Mouse (Mus musculus) hindbrain, embryonic 12.5 days (tissue): Measurements from ENCODE around the gene Prss35. TPM values are rescaled to one million over a fixed set of nuclear protein-coding genes. Genes with fewer than 3 reads are reported as not detected.

Experiments
- ATAC-seq: fragments of 200-750 bp; cut with Nextera tagmentation; 2 replicates; pipeline ENCODE4 v1.8.0; 2017; ENCODE audit warnings: moderate TSS enrichment; ENCODE audit not compliant: low FRiP score
- H3K27ac ChIP-seq: fragments of 300-500 bp; sonication (generic); 2 replicates; pipeline ENCODE4 v1.5.1; 2016; ENCODE audit warnings: mild to moderate bottlenecking
- H3K27me3 ChIP-seq: fragments of 300-500 bp; sonication (generic); 2 replicates; pipeline ENCODE4 v1.6.1; 2016; ENCODE audit warnings: mild to moderate bottlenecking
- H3K36me3 ChIP-seq: fragments of 300-500 bp; sonication (generic); 2 replicates; pipeline ENCODE4 v1.6.1; 2016; ENCODE audit warnings: mild to moderate bottlenecking
- H3K4me1 ChIP-seq: fragments of 300-500 bp; sonication (generic); 2 replicates; pipeline ENCODE4 v1.6.1; 2016
- H3K4me2 ChIP-seq: fragments of 300-500 bp; sonication (generic); replicated peaks from 2 replicates; pipeline ENCODE4 v1.6.1; 2016; ENCODE audit warnings: mild to moderate bottlenecking
- H3K4me3 ChIP-seq: fragments of 300-500 bp; sonication (generic); 2 replicates; pipeline ENCODE4 v1.5.1; 2016; ENCODE audit warnings: mild to moderate bottlenecking
- H3K9ac ChIP-seq: fragments of 300-500 bp; sonication (generic); 2 replicates; pipeline ENCODE4 v1.6.1; 2016; ENCODE audit warnings: mild to moderate bottlenecking, moderate library complexity
- H3K9me3 ChIP-seq: fragments of 300-500 bp; sonication (generic); replicated peaks from 2 replicates; pipeline ENCODE4 v1.6.1; 2016; ENCODE audit warnings: mild to moderate bottlenecking
- WGBS: fragments of 180-500 bp; shearing (Covaris S2); methylation state at CpG from one replicate; pipeline ENCODE4 v1.1.7; 2016; 5-methylcytosine and 5-hydroxymethylcytosine counted together
- polyA plus RNA-seq: library from polyadenylated mRNA; unstranded; fragments of >200 nt; fragmentation: Nextera tagmentation; extraction: Ambion mirVana; gene quantifications from 2 replicates; pipeline ENCODE4 v1.2.1, GENCODE M21; 2016

The Prss35 gene
- polyA plus RNA-seq, 1 experiment from 2014 or later: 5.6 TPM

- 62% methylated on average over 2 of the region's 2 CpGs for WGBS
Measured at GRCm38 (mm10) chr9:86716540-86716939, 26.9 kb upstream of the Prss35 start.

GRCm38 (mm10) chr9:86717119-86717518, 26.3 kb upstream of the Prss35 start:
- H3K27me3 ChIP-seq: no peaks in the 10 kb centered on the region
- no peaks in the 10 kb centered on the region for H3K9me3 ChIP-seq
- 78% methylated on average over 5 of the region's 5 CpGs for WGBS
- H3K4me2 ChIP-seq: no peak overlapping the region
- ATAC-seq: no peak
- H3K36me3 ChIP-seq: no peaks in the 10 kb centered on the region
- H3K4me1 ChIP-seq: no peaks in the 10 kb centered on the region
- no peak overlapping the region for H3K27ac ChIP-seq
- H3K9ac ChIP-seq: no peak overlapping the region
- no peak overlapping the region for H3K4me3 ChIP-seq

More at GRCm38 (mm10) chr9:86716540-86716939, 26.9 kb upstream of the Prss35 start:
- H3K27ac ChIP-seq: no peak overlapping the region
- no peak overlapping the region for H3K4me2 ChIP-seq
- no peaks in the 10 kb centered on the region for H3K4me1 ChIP-seq
- no peaks in the 10 kb centered on the region for H3K9me3 ChIP-seq
- H3K27me3 ChIP-seq: no peaks in the 10 kb centered on the region
- H3K9ac ChIP-seq: no peak overlapping the region
- H3K36me3 ChIP-seq: no peaks in the 10 kb centered on the region
- no peak for ATAC-seq
- no peak overlapping the region for H3K4me3 ChIP-seq

- no peak overlapping the region for H3K4me2 ChIP-seq
- ATAC-seq: no peak
- no peak overlapping the region for H3K4me3 ChIP-seq
- 95% methylated on average over 5 of the region's 5 CpGs for WGBS
- H3K9ac ChIP-seq: no peak overlapping the region
- no peak overlapping the region for H3K27ac ChIP-seq
- no peaks in the 10 kb centered on the region for H3K27me3 ChIP-seq
- H3K36me3 ChIP-seq: no peaks in the 10 kb centered on the region
- H3K4me1 ChIP-seq: no peaks in the 10 kb centered on the region
- no peaks in the 10 kb centered on the region for H3K9me3 ChIP-seq
Measured at GRCm38 (mm10) chr9:86720227-86720626, 23.2 kb upstream of the Prss35 start.

- Histone ChIP-seq H3K27me3 (no peaks in the 10 kb centered on the region), H3K9ac (no peak overlapping the region), H3K4me3 (no peak overlapping the region), H3K9me3 (no peaks in the 10 kb centered on the region), H3K4me1 (peaks cover 4% of the 10 kb centered on the region; the same call in 1 of the 2 replicates), H3K27ac (no peak overlapping the region), H3K4me2 (no peak overlapping the region), H3K36me3 (no peaks in the 10 kb centered on the region)
- ATAC-seq: no peak
- WGBS: 94% methylated on average over 2 of the region's 2 CpGs
Measured at GRCm38 (mm10) chr9:86720794-86721193, 22.7 kb upstream of the Prss35 start.

GRCm38 (mm10) chr9:86725066-86725465, 18.4 kb upstream of the Prss35 start:
- H3K9me3 ChIP-seq: no peaks in the 10 kb centered on the region
- no peaks in the 10 kb centered on the region for H3K27me3 ChIP-seq
- H3K4me2 ChIP-seq: no peak overlapping the region
- H3K4me3 ChIP-seq: no peak overlapping the region
- no peaks in the 10 kb centered on the region for H3K36me3 ChIP-seq
- H3K4me1 ChIP-seq: peaks cover 4% of the 10 kb centered on the region; the same call in 1 of the 2 replicates
- no peak overlapping the region for H3K27ac ChIP-seq
- ATAC-seq: no peak
- whole genome bisulfite sequencing: 93% methylated on average over 4 of the region's 4 CpGs
- H3K9ac ChIP-seq: no peak overlapping the region

GRCm38 (mm10) chr9:86725604-86726380, 17.7 kb upstream of the Prss35 start:
- ATAC-seq: 0 out of 2 replicates have a peak, but pooled peaks have one; percentile 56
- Histone ChIP-seq H3K9ac (no peak overlapping the region), H3K4me3 (no peak overlapping the region), H3K27ac (no peak overlapping the region), H3K27me3 (no peaks in the 10 kb centered on the region), H3K36me3 (no peaks in the 10 kb centered on the region), H3K9me3 (no peaks in the 10 kb centered on the region), H3K4me1 (peaks cover 4% of the 10 kb centered on the region; the same call in 1 of the 2 replicates), H3K4me2 (no peak overlapping the region)
- 57% methylated on average over 7 of the region's 7 CpGs for WGBS

- 80% methylated on average over 5 of the region's 5 CpGs for WGBS
- H3K27me3 ChIP-seq: no peaks in the 10 kb centered on the region
- H3K27ac ChIP-seq: no peak overlapping the region
- no peak for ATAC-seq
- H3K9ac ChIP-seq: no peak overlapping the region
- H3K4me2 ChIP-seq: no peak overlapping the region
- peaks cover 4% of the 10 kb centered on the region; the same call in 1 of the 2 replicates for H3K4me1 ChIP-seq
- H3K9me3 ChIP-seq: no peaks in the 10 kb centered on the region
- no peaks in the 10 kb centered on the region for H3K36me3 ChIP-seq
- no peak overlapping the region for H3K4me3 ChIP-seq
Measured at GRCm38 (mm10) chr9:86726381-86726720, 17.1 kb upstream of the Prss35 start.

- Histone ChIP-seq H3K27ac (no peak overlapping the region), H3K36me3 (no peaks in the 10 kb centered on the region), H3K4me3 (no peak overlapping the region), H3K9me3 (no peaks in the 10 kb centered on the region), H3K27me3 (no peaks in the 10 kb centered on the region), H3K4me2 (no peak overlapping the region), H3K9ac (no peak overlapping the region), H3K4me1 (peaks cover 4% of the 10 kb centered on the region; the same call in 1 of the 2 replicates)
- WGBS: 88% methylated on average over 10 of the region's 10 CpGs
- no peak for ATAC-seq
Measured at GRCm38 (mm10) chr9:86728214-86728814, 15.1 kb upstream of the Prss35 start.

GRCm38 (mm10) chr9:86729084-86729483, 14.4 kb upstream of the Prss35 start:
- ATAC-seq: no peak
- WGBS: 80% methylated on average over 1 of the region's 1 CpGs

GRCm38 (mm10) chr9:86729811-86730210, 13.6 kb upstream of the Prss35 start:
- Histone ChIP-seq H3K4me1 (peaks cover 4% of the 10 kb centered on the region; the same call in 1 of the 2 replicates), H3K27ac (no peak overlapping the region), H3K36me3 (no peaks in the 10 kb centered on the region), H3K4me3 (no peak overlapping the region), H3K9ac (no peak overlapping the region), H3K9me3 (no peaks in the 10 kb centered on the region), H3K4me2 (no peak overlapping the region), H3K27me3 (no peaks in the 10 kb centered on the region)
- WGBS: 93% methylated on average over 3 of the region's 3 CpGs
- ATAC-seq: no peak

More at GRCm38 (mm10) chr9:86729084-86729483, 14.4 kb upstream of the Prss35 start:
- Histone ChIP-seq H3K4me2 (no peak overlapping the region), H3K36me3 (no peaks in the 10 kb centered on the region), H3K9ac (no peak overlapping the region), H3K9me3 (no peaks in the 10 kb centered on the region), H3K4me3 (no peak overlapping the region), H3K4me1 (peaks cover 4% of the 10 kb centered on the region; the same call in 1 of the 2 replicates), H3K27ac (no peak overlapping the region), H3K27me3 (no peaks in the 10 kb centered on the region)

- no peak overlapping the region for H3K4me2 ChIP-seq
- no peak overlapping the region for H3K9ac ChIP-seq
- H3K27me3 ChIP-seq: no peaks in the 10 kb centered on the region
- H3K36me3 ChIP-seq: no peaks in the 10 kb centered on the region
- no peak for ATAC-seq
- H3K27ac ChIP-seq: no peak overlapping the region
- no peak overlapping the region for H3K4me3 ChIP-seq
- no peaks in the 10 kb centered on the region for H3K9me3 ChIP-seq
- no peaks in the 10 kb centered on the region for H3K4me1 ChIP-seq
Measured at GRCm38 (mm10) chr9:86734357-86734756, 9.1 kb upstream of the Prss35 start.

- ATAC-seq: no peak
- no peak overlapping the region for H3K9ac ChIP-seq
- no peaks in the 10 kb centered on the region for H3K9me3 ChIP-seq
- H3K27ac ChIP-seq: no peak overlapping the region
- no peak overlapping the region for H3K4me3 ChIP-seq
- no peaks in the 10 kb centered on the region for H3K27me3 ChIP-seq
- no peak overlapping the region for H3K4me2 ChIP-seq
- WGBS: 73% methylated on average over 9 of the region's 9 CpGs
- H3K4me1 ChIP-seq: no peaks in the 10 kb centered on the region
- H3K36me3 ChIP-seq: no peaks in the 10 kb centered on the region
Measured at GRCm38 (mm10) chr9:86734795-86735194, 8.7 kb upstream of the Prss35 start.

GRCm38 (mm10) chr9:86736991-86737390, 6.5 kb upstream of the Prss35 start:
- Histone ChIP-seq H3K9ac (no peak overlapping the region), H3K27ac (no peak overlapping the region), H3K4me1 (no peaks in the 10 kb centered on the region), H3K4me3 (no peak overlapping the region), H3K4me2 (no peak overlapping the region), H3K9me3 (no peaks in the 10 kb centered on the region), H3K27me3 (no peaks in the 10 kb centered on the region), H3K36me3 (no peaks in the 10 kb centered on the region)
- ATAC-seq: no peak
- WGBS: 93% methylated on average over 4 of the region's 4 CpGs
